Mouse (Mus musculus) MEL (cell line): ENCODE measurements around the gene Ttc25. TPM values are rescaled to one million over a fixed set of nuclear protein-coding genes. Genes with fewer than 3 reads are reported as not detected.

Source experiments
- DNase-seq: peaks from one replicate; pipeline ENCODE4 v3.0.0; 2011; ENCODE audit warnings: low read depth, low spot score
- H3K27ac ChIP-seq: 2 replicates; pipeline ENCODE4 v1.5.1; 2012; ENCODE audit warnings: low read depth, mild to moderate bottlenecking, control low read depth, low read length, moderate library complexity; ENCODE audit not compliant: control insufficient read depth
- H3K27me3 ChIP-seq, 2 experiments: fragments of 150-350 bp in 1 of 2; sonication (generic) in 1 of 2; 2 replicates each; pipeline ENCODE4 v1.6.1; 2012; ENCODE audit warnings: low read length in 2 of 2, mild to moderate bottlenecking in 2 of 2, improper control_type of control experiment in 1 of 2, moderate library complexity in 1 of 2; ENCODE audit not compliant: insufficient read depth in 2 of 2, control insufficient read depth in 1 of 2
- H3K36me3 ChIP-seq, 2 experiments: 2 replicates each; pipeline ENCODE4 v1.6.1; 2012 to 2014; ENCODE audit warnings: low read length in 2 of 2, improper control_type of control experiment in 1 of 2, inconsistent platforms in 1 of 2, mild to moderate bottlenecking in 1 of 2; ENCODE audit not compliant: insufficient read depth in 2 of 2, control insufficient read depth in 1 of 2
- H3K4me1 ChIP-seq, 2 experiments: fragments of 150-350 bp in 1 of 2; sonication (generic) in 1 of 2; 2 replicates each; pipeline ENCODE4 v1.6.1; 2012; ENCODE audit warnings: low read length in 2 of 2, improper control_type of control experiment in 1 of 2, mild to moderate bottlenecking in 1 of 2; ENCODE audit not compliant: insufficient read depth in 2 of 2, control insufficient read depth in 1 of 2
- H3K4me3 ChIP-seq, 2 experiments: fragments of 150-350 bp in 1 of 2; sonication (generic) in 1 of 2; 2 replicates each; pipeline ENCODE4 v1.5.1; 2012; ENCODE audit warnings: low read depth in 2 of 2, low read length in 2 of 2, mild to moderate bottlenecking in 2 of 2, moderate library complexity in 2 of 2, control low read depth in 1 of 2, improper control_type of control experiment in 1 of 2; ENCODE audit not compliant: control insufficient read depth in 1 of 2, insufficient read depth in 1 of 2
- H3K79me2 ChIP-seq: 2 replicates; pipeline ENCODE4 v1.6.1; 2012; ENCODE audit warnings: mild to moderate bottlenecking, low read length, moderate library complexity; ENCODE audit not compliant: control insufficient read depth, poor library complexity, insufficient read depth
- H3K9ac ChIP-seq: 2 replicates; pipeline ENCODE4 v1.6.1; 2012; ENCODE audit warnings: low read depth, mild to moderate bottlenecking, control low read depth, low read length, moderate library complexity; ENCODE audit not compliant: control insufficient read depth, poor library complexity, severe bottlenecking
- H3K9me3 ChIP-seq: fragments of 150-350 bp; sonication (generic); replicated peaks from 2 replicates; pipeline ENCODE4 v1.6.1; 2012; ENCODE audit warnings: mild to moderate bottlenecking, low read length, improper control_type of control experiment, moderate library complexity; ENCODE audit not compliant: insufficient read depth
- BHLHE40 ChIP-seq: IDR thresholded peaks from 2 replicates; pipeline ENCODE4 v1.6.1; 2012; ENCODE audit warnings: low read depth, mild to moderate bottlenecking, inconsistent platforms, low read length, improper control_type of control experiment, borderline replicate concordance
- E2F4 ChIP-seq: IDR thresholded peaks from 2 replicates; pipeline ENCODE4 v1.6.1; 2011; ENCODE audit warnings: low read depth, low read length, improper control_type of control experiment, borderline replicate concordance
- EP300 ChIP-seq, 2 experiments: IDR thresholded peaks; 2 replicates each; pipeline ENCODE4 v1.6.1; 2011; ENCODE audit warnings: improper control_type of control experiment in 2 of 2, low read length in 2 of 2, low read depth in 1 of 2, mild to moderate bottlenecking in 1 of 2
- ETS1 ChIP-seq: IDR thresholded peaks from 2 replicates; pipeline ENCODE4 v1.6.1; 2012; ENCODE audit warnings: low read depth, mild to moderate bottlenecking, inconsistent platforms, low read length, improper control_type of control experiment, moderate library complexity
- GABPA ChIP-seq: IDR thresholded peaks from 2 replicates; pipeline ENCODE4 v1.6.1; 2012; ENCODE audit warnings: low read depth, mild to moderate bottlenecking, inconsistent platforms, low read length, improper control_type of control experiment, moderate library complexity
- GATA1 ChIP-seq: IDR thresholded peaks from 2 replicates; pipeline ENCODE4 v1.6.1; 2011; ENCODE audit warnings: low read depth, low read length, improper control_type of control experiment
- JUND ChIP-seq: IDR thresholded peaks from 2 replicates; pipeline ENCODE4 v1.6.1; 2011; ENCODE audit warnings: low read depth, mild to moderate bottlenecking, improper control_type of control experiment, low read length
- MAX ChIP-seq: IDR thresholded peaks from 2 replicates; pipeline ENCODE4 v1.6.1; 2011; ENCODE audit warnings: low read length, improper control_type of control experiment
- MEF2A ChIP-seq: IDR thresholded peaks from 2 replicates; pipeline ENCODE4 v1.6.1; 2014; ENCODE audit warnings: low read depth, mild to moderate bottlenecking, inconsistent platforms, low read length, improper control_type of control experiment; ENCODE audit not compliant: poor library complexity, insufficient replicate concordance, severe bottlenecking; ENCODE audit errors: extremely low read depth
- MXI1 ChIP-seq: IDR thresholded peaks from 2 replicates; pipeline ENCODE4 v1.6.1; 2011; ENCODE audit warnings: mild to moderate bottlenecking, low read depth, low read length, improper control_type of control experiment
- MYB ChIP-seq: IDR thresholded peaks from 2 replicates; pipeline ENCODE4 v1.6.1; 2011; ENCODE audit warnings: mild to moderate bottlenecking, low read depth, low read length, improper control_type of control experiment
- POLR2A ChIP-seq, 2 experiments: IDR thresholded peaks; 2 replicates each; pipeline ENCODE4 v1.6.1; 2011 to 2012; ENCODE audit warnings: low read length in 2 of 2, mild to moderate bottlenecking in 2 of 2, control low read depth in 1 of 2, improper control_type of control experiment in 1 of 2, low read depth in 1 of 2, moderate library complexity in 1 of 2; ENCODE audit not compliant: control insufficient read depth in 1 of 2, insufficient read depth in 1 of 2, poor library complexity in 1 of 2
- POLR2AphosphoS2 ChIP-seq: IDR thresholded peaks from 2 replicates; pipeline ENCODE4 v1.6.1; 2011; ENCODE audit warnings: low read length, improper control_type of control experiment
- POLR2AphosphoS5 ChIP-seq: IDR thresholded peaks from 2 replicates; pipeline ENCODE4 v1.6.1; 2012; ENCODE audit warnings: low read depth, borderline replicate concordance, mild to moderate bottlenecking, inconsistent platforms, low read length, moderate library complexity, mixed read lengths
- RAD21 ChIP-seq: IDR thresholded peaks from 2 replicates; pipeline ENCODE4 v1.6.1; 2011; ENCODE audit warnings: mild to moderate bottlenecking, low read depth, low read length, improper control_type of control experiment
- TBP ChIP-seq: IDR thresholded peaks from 2 replicates; pipeline ENCODE4 v1.8.0; 2011; ENCODE audit warnings: low read depth, low read length, improper control_type of control experiment
- TCF12 ChIP-seq: IDR thresholded peaks from 2 replicates; pipeline ENCODE4 v1.6.1; 2014; ENCODE audit warnings: low read depth, mild to moderate bottlenecking, inconsistent platforms, low read length, improper control_type of control experiment, moderate library complexity
- USF1 ChIP-seq: IDR thresholded peaks from 2 replicates; pipeline ENCODE4 v1.6.1; 2014; ENCODE audit warnings: low read depth, mild to moderate bottlenecking, inconsistent platforms, low read length, improper control_type of control experiment, moderate library complexity
- USF2 ChIP-seq, 2 experiments: IDR thresholded peaks; 2 replicates each; pipeline ENCODE4 v1.6.1; 2011 to 2012; ENCODE audit warnings: improper control_type of control experiment in 2 of 2, low read length in 2 of 2, borderline replicate concordance in 1 of 2, inconsistent platforms in 1 of 2, low read depth in 1 of 2, mild to moderate bottlenecking in 1 of 2; ENCODE audit not compliant: insufficient read depth in 1 of 2
- ZC3H11A ChIP-seq: IDR thresholded peaks from 2 replicates; pipeline ENCODE4 v1.6.1; 2012; ENCODE audit warnings: low read depth, mild to moderate bottlenecking, inconsistent platforms, low read length, improper control_type of control experiment
- ZMIZ1 ChIP-seq: IDR thresholded peaks from 2 replicates; pipeline ENCODE4 v1.6.1; 2012; ENCODE audit warnings: low read depth, mild to moderate bottlenecking, inconsistent platforms, low read length, improper control_type of control experiment, moderate library complexity
- polyA plus RNA-seq, 2 experiments: library from polyadenylated mRNA; stranded (reverse) in 1 of 2; unstranded in 1 of 2; fragments of >175 nt in 1 of 2; fragments of >200 nt in 1 of 2; gene quantifications; 2 replicates each; pipeline versions ENCODE4 v1.2.1 to v1.2.4; 2012; ENCODE audit warnings: low replicate concordance in 2 of 2, low read depth in 1 of 2; ENCODE audit not compliant: insufficient read length in 2 of 2, insufficient read depth in 1 of 2, missing spikeins in 1 of 2
- total RNA-seq: library from RNA; depleted of rRNA; stranded (reverse); fragments of 300-350 nt; gene quantifications from 2 replicates; pipeline ENCODE4 v1.2.3, GENCODE M21; 2012

The Ttc25 gene
- total and polyA plus RNA-seq, 3 experiments: 0.46 to 0.92 TPM; not detected in 1

GRCm38 (mm10) chr11:100544832-100545745 is at the start of gene Ttc25 (continued):
- peak in 1 of 2 experiments; percentile 43; a peak in 2 of 4 replicates for TF ChIP-seq EP300 (IDR thresholded peaks at IDR 0.05; ENCODE audit: low read depth in 1 of 2, low read length in 2 of 2)

- no peak for DNase-seq
- no peaks in the 10 kb centered on the region for H3K79me2 ChIP-seq
- no peaks in the 10 kb centered on the region for H3K4me1 ChIP-seq
- no peaks in the 10 kb centered on the region for H3K9me3 ChIP-seq
- no peak overlapping the region for H3K9ac ChIP-seq
- H3K27me3 ChIP-seq: no peaks in the 10 kb centered on the region
- TF ChIP-seq BHLHE40: no peak
- TF ChIP-seq USF1: no peak
- no peak for TF ChIP-seq GATA1
- no peak for TF ChIP-seq MYB
- no peak for TF ChIP-seq POLR2AphosphoS5
- TF ChIP-seq MAX: no peak
- no peak overlapping the region for H3K27ac ChIP-seq
- peaks cover 0 to 35% of the 10 kb centered on the region in 2 experiments; a peak in 2 of 4 replicates for H3K36me3 ChIP-seq
- no peak overlapping the region for H3K4me3 ChIP-seq
Measured at GRCm38 (mm10) chr11:100500241-100500640, 45.2 kb upstream of the Ttc25 start.

- H3K9me3 ChIP-seq: no peaks in the 10 kb centered on the region
- H3K27ac ChIP-seq: no peak overlapping the region
- no peak for DNase-seq
- H3K27me3 ChIP-seq: no peaks in the 10 kb centered on the region
- no peak for TF ChIP-seq POLR2AphosphoS2
- H3K36me3 ChIP-seq: peaks cover 0 to 35% of the 10 kb centered on the region in 2 experiments; a peak in 2 of 4 replicates
- no peak overlapping the region for H3K9ac ChIP-seq
- H3K4me3 ChIP-seq: no peak overlapping the region
- H3K79me2 ChIP-seq: no peaks in the 10 kb centered on the region
- H3K4me1 ChIP-seq: no peaks in the 10 kb centered on the region
Measured at GRCm38 (mm10) chr11:100500651-100501050, 44.8 kb upstream of the Ttc25 start.

GRCm38 (mm10) chr11:100501321-100501720 is 44.1 kb upstream of the Ttc25 start:
- peak; percentile 30 for DNase-seq
- TF ChIP-seq ZMIZ1 (no peak), ETS1 (no peak), GABPA (no peak), MXI1 (no peak), RAD21 (no peak), TCF12 (no peak), POLR2AphosphoS5 (no peak), POLR2A (IDR thresholded peaks at IDR 0.05; ENCODE audit: control insufficient read depth in 1 of 2, insufficient read depth in 1 of 2, low read depth in 1 of 2, low read length in 2 of 2, poor library complexity in 1 of 2) (no peak), MEF2A (no peak), USF2 (IDR thresholded peaks at IDR 0.05; ENCODE audit: borderline replicate concordance in 1 of 2, insufficient read depth in 1 of 2, low read depth in 1 of 2, low read length in 2 of 2) (no peak), TBP (no peak), POLR2AphosphoS2 (no peak), ZC3H11A (no peak), E2F4 (no peak), JUND (no peak)
- no peaks in the 10 kb centered on the region for H3K4me1 ChIP-seq
- no peaks in the 10 kb centered on the region for H3K9me3 ChIP-seq
- H3K27me3 ChIP-seq: no peaks in the 10 kb centered on the region
- H3K27ac ChIP-seq: no peak overlapping the region
- H3K36me3 ChIP-seq: peaks cover 0 to 36% of the 10 kb centered on the region in 2 experiments; a peak in 2 of 4 replicates
- no peak overlapping the region for H3K4me3 ChIP-seq
- no peaks in the 10 kb centered on the region for H3K79me2 ChIP-seq
- H3K9ac ChIP-seq: no peak overlapping the region
